Mouse (Mus musculus): ENCODE results near the gene Hrh1.
A peak's percentile ranks its signal among the peaks of the same experiment; 100 is the strongest.

Hrh1 gene

DNA sequence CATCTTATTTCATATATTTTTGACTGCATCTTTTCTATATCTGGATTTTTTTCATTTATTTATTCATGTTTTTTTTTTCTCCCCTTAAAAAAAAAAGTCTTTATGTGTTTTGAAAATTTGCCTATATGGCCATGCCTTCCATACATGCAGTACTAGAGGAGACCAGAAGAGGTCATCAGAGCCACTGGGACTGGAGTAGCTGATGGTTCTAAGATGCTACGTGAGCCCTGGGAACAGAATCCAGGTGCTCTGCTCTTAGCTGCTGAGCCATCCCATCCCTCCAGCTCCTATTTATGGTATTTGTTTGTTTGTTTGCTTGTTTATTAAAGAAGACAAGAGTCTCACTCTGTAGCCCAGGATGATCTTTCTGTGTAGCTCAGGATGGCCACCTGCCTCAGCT, 8.9 kb downstream of the Hrh1 start:
- DNase-seq (ENCODE audit: low read depth), result peak; percentile 25

DNA sequence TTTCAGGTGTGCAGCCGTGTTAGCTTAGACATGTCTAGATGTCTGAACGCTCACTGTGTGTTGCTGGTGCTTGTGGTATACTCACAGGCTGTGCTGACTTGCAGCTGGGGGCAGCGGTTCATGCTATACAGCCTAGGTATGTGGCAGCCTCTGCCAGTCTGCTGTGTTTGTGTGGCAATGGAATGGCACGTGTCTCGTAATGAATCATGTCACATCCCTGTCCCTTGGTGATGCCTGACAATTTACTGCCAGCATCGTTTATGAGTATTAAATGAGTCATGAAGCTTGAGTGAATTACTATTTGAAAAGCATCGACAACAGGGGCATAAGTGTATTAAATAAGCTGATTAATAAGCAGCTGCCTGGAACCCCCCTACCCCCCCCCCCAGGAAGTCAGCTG, 9.3 kb downstream of the Hrh1 start:
- no peak for DNase-seq (ENCODE audit: low read depth)

DNA sequence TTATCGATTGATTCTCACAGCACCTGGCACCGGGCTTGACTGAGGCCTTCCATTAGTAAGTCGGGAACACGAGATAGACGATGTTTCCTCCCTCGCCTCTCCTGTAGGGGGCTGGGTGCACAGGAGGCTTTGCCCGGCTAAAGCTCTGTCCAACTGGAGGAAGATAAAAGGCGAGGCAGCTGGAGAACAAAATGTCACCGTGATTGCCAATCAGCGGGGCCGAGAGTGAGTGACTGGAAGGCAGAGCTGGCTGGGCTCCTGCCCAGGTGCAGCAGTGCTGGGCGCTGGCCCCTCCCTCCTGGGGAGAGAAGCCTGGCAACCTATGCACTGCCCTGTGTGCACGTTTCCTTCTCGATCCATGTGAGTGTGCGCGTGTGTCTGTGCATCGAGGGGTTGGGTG, 10.5 kb downstream of the Hrh1 start:
- DNase-seq (ENCODE audit: low read depth), result no peak

DNA sequence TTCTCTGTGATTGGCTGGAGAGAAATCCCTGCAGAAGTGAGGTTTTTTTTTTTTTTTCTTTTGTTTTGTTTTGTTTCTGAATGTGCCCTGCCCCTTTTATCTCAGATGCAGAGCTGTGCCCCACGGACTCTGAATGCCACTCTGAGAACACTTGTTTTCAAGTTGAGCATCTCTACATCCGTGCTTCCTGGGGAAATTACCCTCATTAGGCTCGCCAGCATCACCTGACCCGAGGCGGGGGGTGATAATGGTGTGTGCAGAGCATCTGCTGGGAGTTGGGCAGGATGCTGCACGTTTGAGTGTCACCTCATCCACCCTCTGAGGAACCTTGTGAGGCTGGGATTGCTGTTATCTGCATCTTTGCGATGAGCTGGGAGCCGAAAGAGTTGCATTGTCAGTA, 14.2 kb downstream of the Hrh1 start:
- no peak for DNase-seq (ENCODE audit: low read depth)

DNA sequence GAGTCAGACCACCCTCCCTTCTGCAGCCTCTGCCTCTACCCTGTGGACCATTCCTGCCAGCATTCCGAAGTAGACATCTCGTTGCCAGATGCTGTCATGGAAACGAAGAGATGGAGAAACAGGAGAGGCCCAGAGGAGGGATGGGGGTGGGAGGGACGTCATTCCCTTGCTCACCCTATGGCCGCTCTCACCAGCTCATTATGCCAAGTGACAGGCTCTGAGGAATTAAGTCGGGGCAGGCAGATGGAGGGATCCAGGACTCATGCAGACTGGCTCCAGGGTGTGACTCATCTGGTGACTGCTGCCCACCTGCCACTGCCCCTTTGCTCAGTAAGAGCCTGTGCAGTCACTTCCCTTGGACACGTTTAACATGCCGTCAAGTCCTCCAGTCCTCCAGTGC, 16.8 kb downstream of the Hrh1 start:
- DNase-seq (ENCODE audit: low read depth), result no peak

DNA sequence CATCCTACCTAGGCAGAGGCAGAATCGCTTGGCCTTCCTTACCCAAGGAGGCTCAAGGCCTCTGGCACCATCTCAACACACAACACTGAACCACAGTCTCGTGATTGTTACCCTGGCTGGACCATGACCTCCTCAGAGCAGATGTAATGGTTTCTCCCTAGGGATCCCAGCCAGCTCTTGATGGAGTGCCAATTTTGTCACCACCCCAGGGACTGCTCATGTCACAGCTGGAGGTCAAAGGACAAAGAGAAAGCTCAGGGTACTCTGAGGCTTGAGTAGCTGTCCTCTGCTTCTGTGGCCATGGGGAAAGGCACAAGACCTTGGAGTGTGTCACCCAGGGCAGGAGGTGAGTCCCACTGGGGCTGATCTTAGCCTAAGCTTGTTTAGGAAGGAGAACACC, 20.3 kb downstream of the Hrh1 start:
- no peak for DNase-seq (ENCODE audit: low read depth)

DNA sequence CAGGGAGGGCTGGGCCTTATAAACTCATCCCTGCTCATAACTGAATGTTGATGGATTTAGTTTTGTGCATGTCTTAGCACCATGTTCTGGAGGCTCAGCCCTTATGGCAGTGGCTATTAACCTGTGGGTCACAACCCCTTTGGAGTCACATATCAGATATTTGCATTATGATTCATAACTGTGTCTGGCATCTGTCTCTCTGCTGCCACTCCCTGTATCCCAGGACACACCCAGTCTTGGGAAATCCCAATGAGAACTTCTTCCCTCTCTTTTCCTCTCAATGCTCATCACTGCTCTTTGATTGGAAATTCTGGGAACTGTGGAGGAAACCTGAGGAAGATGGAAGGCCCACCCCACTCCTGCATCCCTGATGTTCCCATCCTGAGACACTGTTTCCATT, 23.3 kb downstream of the Hrh1 start:
- DNase-seq (ENCODE audit: low read depth), result no peak

DNA sequence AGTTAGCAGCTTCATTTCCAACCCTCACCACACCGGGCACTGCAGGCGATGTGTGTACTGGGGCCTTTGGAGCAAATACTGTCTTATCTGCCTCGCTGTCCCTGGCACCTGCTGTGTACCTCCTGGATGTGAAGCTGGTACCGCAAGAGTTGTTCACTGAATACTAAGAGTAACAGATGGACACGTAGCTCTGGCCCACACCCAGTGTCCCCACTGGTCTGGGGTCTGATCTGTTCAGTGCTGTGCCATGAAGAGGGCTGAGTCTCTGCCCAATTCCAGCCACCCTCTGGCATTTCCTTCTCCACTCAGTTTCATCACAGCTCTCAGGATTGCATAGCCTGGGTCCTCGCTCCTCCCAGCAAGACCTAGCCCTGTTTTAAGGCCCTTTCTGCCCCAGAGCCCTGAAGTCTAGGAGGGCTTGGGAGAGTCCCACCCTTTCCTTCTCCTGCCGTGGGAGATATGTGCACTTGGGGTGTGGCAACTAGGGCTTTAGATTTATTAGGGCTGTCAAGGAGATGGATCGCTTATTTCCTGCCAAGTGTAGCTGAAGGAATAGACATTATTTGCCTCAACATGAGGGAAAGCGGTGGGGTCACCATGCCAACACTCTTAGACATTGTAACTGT, 25.4 kb downstream of the Hrh1 start:
- DNase-seq (ENCODE audit: low read depth), result no peak

DNA sequence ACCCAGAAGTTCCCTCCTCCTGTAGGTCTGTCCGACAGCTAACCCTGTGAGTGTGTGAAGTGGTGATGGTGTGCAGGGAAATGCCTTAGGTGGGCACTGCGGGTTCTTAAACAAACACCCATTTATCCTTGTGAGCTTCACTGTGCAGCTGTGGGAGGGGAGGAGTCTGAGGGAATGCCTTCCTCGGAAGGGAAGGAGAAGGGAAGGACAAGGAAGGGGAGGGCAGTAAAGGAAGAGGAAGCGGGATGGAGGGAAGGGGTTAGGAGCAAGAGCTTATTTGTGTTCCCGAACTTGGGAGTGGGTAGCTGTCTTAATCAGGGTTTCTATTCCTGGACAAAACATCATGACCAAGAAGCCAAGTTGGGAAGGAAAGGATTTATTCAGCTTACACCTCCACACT, 27.6 kb downstream of the Hrh1 start:
- DNase-seq (ENCODE audit: low read depth), result no peak

DNA sequence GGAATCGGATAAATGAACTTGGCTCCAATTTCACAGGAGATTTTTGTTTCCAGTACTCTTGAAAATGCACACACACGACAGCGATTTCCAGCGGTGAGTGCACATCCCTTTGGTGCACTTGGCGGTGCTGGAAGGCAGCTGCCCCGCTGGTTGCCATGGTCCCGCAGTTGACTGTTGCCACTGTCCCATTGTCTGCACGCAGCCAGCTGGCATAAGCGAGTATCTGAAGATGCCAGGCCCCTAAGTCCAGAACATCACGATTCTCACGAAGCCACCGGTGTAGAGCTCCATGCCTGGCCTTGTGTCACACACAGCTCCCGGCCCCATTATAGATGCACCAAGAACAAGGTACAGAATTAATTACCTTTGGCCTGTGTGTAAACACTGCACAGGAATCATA, 29.9 kb downstream of the Hrh1 start:
- DNase-seq (ENCODE audit: low read depth), result no peak

DNA sequence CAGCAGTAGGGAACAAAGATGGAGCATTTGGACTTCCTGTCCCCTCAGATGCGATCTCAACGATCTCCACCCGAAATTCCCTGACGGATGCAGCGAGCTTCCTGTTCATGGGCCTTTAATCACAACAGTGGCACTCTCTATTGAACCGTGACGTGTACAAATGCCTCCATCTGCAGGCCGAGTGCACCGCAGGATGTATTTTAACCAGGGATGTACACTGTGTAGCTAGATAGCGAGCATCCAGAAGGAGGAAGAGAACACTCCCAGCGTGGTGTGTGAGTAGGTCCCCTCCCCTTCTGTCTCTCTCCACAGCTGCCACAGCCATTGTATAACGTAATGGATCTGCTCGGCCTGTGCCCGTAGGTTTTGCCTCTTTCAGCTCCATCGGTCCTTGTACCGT, 31.1 kb downstream of the Hrh1 start:
- no peak for DNase-seq (ENCODE audit: low read depth)

DNA sequence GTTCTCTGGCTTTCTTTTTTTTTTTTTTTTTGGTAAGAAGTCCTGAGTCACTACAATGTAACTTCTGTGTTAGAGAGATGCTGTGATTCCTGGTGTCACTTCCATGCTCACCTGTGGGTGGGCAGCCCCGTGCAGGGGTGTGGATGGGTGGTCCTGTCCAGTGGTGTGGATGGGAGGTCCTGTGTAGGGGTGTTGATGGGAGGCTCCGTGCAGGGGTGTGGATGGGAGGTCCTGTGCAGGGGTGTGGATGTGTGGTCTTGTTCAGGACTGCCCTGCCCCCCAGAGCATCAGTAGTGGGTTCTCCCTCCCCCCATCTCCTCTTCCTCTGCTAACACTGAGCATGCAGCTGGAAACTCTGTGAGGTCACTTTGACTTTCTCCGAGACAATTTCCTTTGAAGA, 34.9 kb downstream of the Hrh1 start:
- no peak for DNase-seq (ENCODE audit: low read depth)

DNA sequence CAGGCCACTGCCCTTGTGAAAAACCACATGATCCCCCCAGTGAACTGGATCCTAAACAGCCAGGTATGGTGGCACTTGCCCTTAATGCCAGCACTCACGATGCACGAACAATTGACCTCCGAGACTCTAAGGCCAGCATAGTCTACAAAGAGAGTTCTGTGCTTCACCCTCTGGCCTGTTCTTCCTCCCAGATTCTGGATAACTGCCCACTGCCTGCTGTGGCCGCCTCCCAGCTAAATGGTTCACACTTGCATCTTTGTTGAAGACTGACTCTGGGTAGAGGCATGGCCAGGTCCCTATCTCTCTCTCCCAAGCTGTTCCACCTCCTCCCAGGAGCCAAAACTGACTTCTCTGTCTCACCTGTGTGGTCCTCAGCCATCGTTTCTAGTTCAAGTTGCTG, 36.8 kb downstream of the Hrh1 start:
- DNase-seq (ENCODE audit: low read depth), result no peak

DNA sequence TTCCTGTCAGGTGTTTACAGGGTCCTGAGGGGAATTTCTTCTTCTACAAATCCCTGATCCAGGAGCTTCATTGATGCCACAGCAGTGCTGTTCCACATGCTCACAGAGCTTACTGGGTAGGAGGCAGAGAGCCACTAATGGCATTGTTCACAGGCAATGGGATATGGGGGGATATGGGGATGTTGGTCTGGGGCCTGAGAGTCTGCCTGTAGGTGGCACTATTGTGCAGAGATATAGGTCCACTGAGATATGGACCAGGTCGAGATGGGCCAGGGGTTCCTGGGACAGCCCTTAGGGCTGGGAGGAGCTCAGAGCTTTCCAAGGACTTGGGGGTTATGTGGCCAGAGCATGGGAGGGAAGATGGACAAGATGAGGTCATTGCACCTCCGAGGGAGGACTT, 42.6 kb downstream of the Hrh1 start:
- no peak for DNase-seq (ENCODE audit: low read depth)

DNA sequence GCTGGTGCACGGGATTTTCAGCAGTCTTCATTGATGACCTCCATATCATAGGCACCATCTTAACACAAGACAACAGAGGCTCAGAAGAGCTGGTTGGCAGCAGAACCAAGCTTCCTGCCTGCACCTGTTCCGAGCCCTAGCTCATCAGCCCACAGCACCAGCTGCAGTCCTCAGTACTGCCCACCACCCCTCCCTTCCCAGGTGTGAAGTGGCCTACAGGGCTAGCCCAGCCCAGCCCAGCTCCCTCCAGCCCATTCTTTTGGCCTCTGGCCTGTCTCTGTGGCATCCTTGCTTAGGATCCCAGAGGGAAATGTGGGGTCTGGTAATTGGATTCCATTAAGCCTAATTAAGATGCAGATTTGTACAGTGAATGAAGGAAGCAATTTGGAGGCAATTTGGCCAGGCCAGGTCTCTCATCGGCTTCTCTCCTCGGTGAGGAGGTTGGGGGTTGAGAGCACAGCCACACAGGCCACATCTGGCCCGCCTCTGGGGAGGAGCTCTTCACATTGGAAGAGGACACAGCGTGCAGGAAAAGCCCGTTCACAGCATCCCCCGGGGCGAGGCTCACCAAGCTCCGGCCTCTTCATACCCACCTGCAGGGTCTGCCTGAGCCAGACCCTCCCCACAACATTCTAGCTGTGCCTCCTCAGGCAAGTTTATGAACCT, 43.2 kb downstream of the Hrh1 start:
- no peak for DNase-seq (ENCODE audit: low read depth)

DNA sequence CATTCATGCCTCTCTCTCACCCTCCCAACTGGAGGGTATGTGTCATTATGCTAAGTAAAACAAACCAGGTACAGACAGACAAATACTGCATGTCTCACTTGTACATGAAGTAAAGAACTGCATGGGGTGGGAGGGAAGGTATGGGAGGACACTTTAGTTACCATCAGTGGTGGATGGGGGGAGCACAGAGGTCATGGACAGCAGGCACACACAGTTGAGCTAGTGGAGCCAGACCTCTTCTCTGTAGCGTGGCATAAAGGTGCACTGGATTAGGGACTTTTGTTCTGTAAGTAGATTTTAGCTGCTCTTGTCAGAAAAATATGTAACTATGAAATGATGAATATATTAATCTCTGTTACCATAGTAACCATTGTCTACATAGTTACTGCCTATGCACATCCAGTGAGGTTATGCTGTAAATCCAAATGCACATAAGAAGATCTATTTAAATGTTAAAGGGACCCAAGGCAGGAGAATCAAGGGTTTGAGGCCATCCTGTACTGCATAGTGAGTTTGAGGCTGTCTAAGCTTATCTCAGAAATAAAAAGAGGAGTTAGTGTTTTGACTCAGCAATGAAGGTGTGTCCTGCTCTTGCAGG, 46.6 kb downstream of the Hrh1 start:
- DNase-seq (ENCODE audit: low read depth), result no peak

DNA sequence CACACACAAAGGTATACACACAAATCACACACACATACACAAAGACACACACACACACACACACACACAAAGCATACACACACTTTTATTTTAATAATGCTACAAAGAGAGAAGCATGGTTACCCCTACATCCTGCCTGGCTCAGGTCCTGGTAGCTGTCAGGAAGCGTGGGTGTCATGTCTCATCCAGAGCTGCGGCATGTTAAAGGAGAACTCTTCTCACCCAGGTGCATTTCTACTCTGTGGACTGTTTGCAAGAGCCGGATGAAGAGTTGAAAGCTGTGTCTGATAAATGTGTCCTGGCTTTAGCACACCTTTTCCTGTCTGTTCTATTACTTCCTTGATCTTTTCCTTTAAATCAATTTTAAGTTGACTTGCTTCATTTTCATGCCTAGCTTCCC, 47.2 kb downstream of the Hrh1 start:
- no peak for DNase-seq (ENCODE audit: low read depth)

DNA sequence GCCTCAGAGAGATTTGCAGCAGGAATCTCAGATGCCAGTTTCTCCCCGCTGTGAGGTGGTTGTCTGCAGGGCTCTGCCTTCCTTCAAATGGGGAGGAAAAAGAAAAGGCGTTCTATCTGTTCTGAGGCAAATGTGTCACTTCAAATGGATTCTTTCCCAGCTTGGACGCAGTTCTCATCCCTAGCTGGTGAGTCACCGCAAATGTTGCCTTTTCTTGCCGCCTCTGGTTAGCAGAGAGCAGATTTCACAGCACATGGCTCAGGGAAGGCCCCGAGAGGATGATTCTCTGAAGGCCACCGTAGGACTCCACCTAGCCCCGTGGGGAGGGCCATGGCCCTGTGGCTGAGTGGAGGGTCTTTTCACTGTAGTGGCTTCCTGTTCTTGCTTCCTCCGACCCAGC, 51.2 kb downstream of the Hrh1 start:
- DNase-seq (ENCODE audit: low read depth), result no peak

DNA sequence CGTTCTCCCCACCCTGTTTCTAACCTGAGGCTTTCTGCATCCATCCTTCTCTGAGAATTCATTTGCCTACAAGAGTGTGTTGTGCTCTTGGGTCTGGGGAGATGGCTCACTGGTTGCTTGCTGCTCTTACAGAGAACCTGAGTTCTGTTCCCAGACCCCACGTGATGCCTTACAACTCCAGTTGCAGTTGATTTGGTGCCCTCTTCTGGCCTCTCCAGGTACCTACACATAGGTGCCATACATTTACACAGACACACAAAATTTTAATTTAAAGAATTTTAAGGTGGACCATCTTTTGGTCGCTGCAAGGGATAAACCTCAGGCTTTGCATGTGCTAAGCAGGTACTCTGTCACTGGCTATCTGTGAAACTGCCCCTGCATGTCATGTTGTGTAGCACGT, 57.5 kb downstream of the Hrh1 start:
- no peak for DNase-seq (ENCODE audit: low read depth)

DNA sequence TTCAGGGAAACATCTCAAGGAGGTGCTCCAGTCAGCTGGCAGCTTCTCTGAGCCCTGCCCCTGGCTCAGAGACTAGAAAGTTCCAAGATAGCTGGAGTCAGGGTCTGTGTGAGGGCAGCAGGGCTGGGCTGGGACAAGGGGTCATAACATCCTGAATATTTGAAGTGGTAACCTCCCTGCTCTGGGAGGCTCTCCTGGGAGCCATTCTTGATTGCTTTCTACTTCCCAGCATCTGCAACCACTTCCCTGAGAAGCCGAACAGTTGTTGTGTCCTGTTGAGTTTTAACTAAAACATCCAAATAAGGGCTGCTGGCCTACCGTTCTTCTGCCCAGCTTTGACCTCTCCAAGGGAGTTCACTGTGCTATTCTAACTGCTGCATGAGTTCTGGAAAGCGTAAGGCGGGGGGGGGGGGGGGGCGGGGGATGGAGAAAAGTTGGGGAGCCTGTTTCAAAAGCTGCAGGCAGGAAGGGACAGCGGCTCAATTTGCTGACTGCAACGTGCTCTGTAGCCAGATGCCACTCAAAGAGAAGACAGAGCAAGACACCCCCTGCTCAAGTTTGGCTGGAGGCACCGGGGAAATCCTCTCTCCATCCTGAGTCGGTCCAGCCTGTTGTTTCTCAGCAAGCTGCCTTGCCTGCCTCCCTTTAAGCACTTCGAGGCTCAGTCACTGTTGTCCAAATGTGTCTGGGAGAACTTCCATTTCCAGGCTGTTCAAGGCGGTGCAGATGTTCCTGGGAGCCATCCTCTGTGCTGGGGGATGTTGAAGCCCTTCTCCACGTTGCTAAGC, 58.7 kb downstream of the Hrh1 start:
- no peak for DNase-seq (ENCODE audit: low read depth)

DNA sequence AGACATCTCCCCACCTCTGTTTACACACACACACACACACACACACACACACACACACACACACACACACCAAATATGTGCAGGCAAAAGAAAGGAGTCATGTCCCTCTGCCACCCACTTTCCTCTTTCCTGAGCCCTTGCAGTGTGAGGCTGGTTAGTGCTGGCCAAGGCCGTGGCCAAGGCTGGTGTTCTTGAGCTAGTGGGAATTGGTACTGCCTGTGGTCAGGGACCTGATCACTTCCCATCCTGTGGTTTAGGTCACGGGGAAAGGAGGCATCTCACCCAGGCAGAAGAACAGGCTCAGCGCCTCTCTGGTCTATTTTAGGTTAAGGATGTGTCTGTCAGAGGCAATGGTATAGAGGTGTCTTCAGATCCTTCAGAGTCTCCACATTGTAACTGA, 59.6 kb downstream of the Hrh1 start:
- peak; percentile 6 for DNase-seq (ENCODE audit: low read depth)

DNA sequence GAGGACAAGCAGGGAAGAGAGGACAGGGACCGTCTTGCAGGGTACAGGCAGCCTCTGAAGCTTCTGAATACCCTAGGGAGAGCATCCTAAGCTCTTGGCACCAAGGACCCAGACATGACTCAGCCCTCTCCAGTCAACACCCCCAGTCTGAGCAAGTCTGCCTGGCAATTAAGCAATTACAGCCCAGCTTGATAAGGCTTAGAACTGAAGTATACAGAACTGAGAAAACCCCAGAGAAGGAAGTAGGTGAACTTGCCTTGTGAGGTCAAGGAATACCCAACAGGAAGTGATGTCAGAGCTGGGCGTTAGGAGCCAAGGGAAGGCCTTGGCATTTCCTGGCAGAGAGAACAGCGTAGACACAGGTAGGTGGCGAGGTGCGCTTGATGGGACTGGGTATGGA, 60.5 kb downstream of the Hrh1 start:
- peak; percentile 77 for DNase-seq (ENCODE audit: low read depth)

DNA sequence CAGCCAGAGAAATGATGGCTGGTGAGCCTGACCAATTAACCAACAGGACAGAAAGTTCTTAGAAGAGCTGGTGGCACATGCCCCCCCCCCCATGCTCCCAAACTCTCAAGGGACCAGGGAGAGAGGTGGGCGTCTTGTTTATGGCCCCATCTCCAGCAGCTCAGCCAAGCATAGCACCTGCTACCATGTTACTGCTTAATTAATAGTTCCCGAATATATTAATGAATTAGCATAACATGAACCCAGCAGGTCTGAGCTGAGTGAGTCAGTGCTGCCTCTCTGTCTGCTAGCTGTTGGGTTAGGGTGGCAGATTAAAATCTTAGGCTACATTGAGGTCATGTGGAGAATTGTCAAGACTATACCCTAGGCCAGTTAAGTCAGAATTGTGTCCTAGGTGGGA, 62.2 kb downstream of the Hrh1 start:
- no peak for DNase-seq (ENCODE audit: low read depth)
